8 mouse cellular contexts compared by ENCODE assay signal in the genomic region with DNA sequence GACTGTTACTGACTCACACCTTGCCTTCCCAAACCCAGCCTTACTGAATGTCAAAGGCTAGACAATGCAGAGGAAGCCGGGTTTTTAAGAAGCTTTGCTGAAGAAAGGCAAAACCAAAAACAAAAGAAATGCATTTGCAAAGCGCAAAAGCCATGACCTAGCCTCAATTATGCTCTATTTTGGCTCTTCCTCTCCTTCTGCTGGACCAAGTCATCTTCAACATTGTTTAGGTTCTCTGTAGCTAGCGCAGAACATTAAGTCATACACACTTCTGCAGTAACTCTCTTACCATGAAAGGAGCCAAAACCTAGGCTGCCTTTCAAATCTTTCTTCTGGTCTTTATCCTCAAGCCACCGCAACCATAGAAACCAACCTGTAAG. TPM values are rescaled to one million over a fixed set of nuclear protein-coding genes. Genes with fewer than 3 reads are reported as not detected.
DNase-seq lines count a peak whose midpoint lies in the region; ATAC-seq lines count a peak whose summit lies in the region.

No protein-coding gene starts in this region.

- 7% methylated on average over 4 of the region's 4 CpGs for WGBS in limb, embryonic 15.5 days

- H3K27ac ChIP-seq in limb, embryonic 15.5 days = peak overlapping the region; percentile 17; the same call in 1 of the 2 replicates

- H3K4me3 ChIP-seq in limb, embryonic 15.5 days = peak overlapping the region; percentile 91

- H3K9ac ChIP-seq in limb, embryonic 15.5 days = 0 out of 2 replicates have a peak overlapping the region, but pooled peaks have one; percentile 90

- DNase-seq in adrenal gland, adult 2 months = peak; percentile 10
- DNase-seq in adrenal gland, postnatal 25 days = no peak
- DNase-seq in right cerebral cortex, adult 2 months (ENCODE audit: low spot score in 2 of 2) = peak; percentile 18 to 21
- DNase-seq in right cerebral cortex, postnatal 4 days = no peak
- DNase-seq in T-cell, adult 2 months (ENCODE audit: low spot score) = no peak
- no peak for DNase-seq in layer of hippocampus, adult 9-11 months
- DNase-seq in adrenal gland, adult 8-10 months = no peak

- H3K9me3 ChIP-seq in limb, embryonic 15.5 days = no peaks in the 10 kb centered on the region

- no peaks in the 10 kb centered on the region for H3K36me3 ChIP-seq in limb, embryonic 15.5 days

- H3K27me3 ChIP-seq in limb, embryonic 15.5 days = no peaks in the 10 kb centered on the region; the same call in 1 of the 2 replicates

- no peak for ATAC-seq in limb, embryonic 15.5 days (ENCODE audit: insufficient number of reproducible peaks, low FRiP score, low TSS enrichment, low read depth)

- H3K4me2 ChIP-seq in limb, embryonic 15.5 days = peak overlapping the region; percentile 95

- H3K4me1 ChIP-seq in limb, embryonic 15.5 days = peaks cover 15% of the 10 kb centered on the region

RNA-seq across cellular contexts. Expression of gene Nbea, which starts 1.5 kb away (rescaled TPM):
- 10 to 100 TPM; 18.8 to 21.7 TPM for total RNA-seq in adrenal gland, adult 2 months (2021)
- 7.8 and 9.8 TPM in 2 replicates for polyA plus RNA-seq in adrenal gland, adult 2 months (2012; rRNA removed)
- total RNA-seq in adrenal gland, postnatal 25 days (2021) = 27.2 and 29.4 TPM in 2 replicates
- 8.8 and 13.2 TPM in 2 replicates for polyA plus RNA-seq in limb, embryonic 15.5 days (2015; fragmentation: Nextera tagmentation; extraction: Ambion mirVana)
- 10 to 100 TPM; 25.1 to 41.4 (median 31.0) TPM for total RNA-seq in adrenal gland, adult 8-10 months (2022)

Comparison
In these comparisons a context has a peak if more than half of its experiments do, and no peak if none do; other contexts are left out.
1. DNase-seq: peak in adrenal gland, adult 2 months (single experiment) and right cerebral cortex, adult 2 months (2 of 2); none in adrenal gland, postnatal 25 days (single experiment), right cerebral cortex, postnatal 4 days (single experiment), T-cell, adult 2 months (single experiment), layer of hippocampus, adult 9-11 months (single experiment) and adrenal gland, adult 8-10 months (single experiment).